Mouse (Mus musculus) bone marrow macrophage, adult 2 months (primary cell): ENCODE results near the gene Dgcr6.

Source experiments
- CTCF ChIP-seq: IDR thresholded peaks from 2 replicates; pipeline ENCODE4 v1.5.1; 2012; ENCODE audit warnings: low read depth, mild to moderate bottlenecking, low read length, moderate library complexity
- POLR2A ChIP-seq: IDR thresholded peaks from 2 replicates; pipeline ENCODE4 v1.6.1; 2012; ENCODE audit warnings: mild to moderate bottlenecking, low read depth, low read length, borderline replicate concordance

GRCm38 (mm10) chr16:18052322-18052721 is 338 bp upstream of the Dgcr6 start:
- TF ChIP-seq CTCF, result no peak
- TF ChIP-seq POLR2A, result no peak
